Mouse (Mus musculus) cerebellum, postnatal 10 days (tissue): ENCODE data around the gene Cobl.
A peak's percentile ranks its signal among the peaks of the same experiment; 100 is the strongest.

Source experiments
- DNase-seq, 2 experiments: peaks; one replicate each; pipeline ENCODE4 v3.0.0; 2021; ENCODE audit warnings: mixed read lengths in 2 of 2

Gene Cobl

GRCm38 (mm10) chr11:12215582-12215981, 249.2 kb downstream of the Cobl start:
- DNase-seq = no peak

GRCm38 (mm10) chr11:12208574-12208973, 256.2 kb downstream of the Cobl start:
- no peak for DNase-seq

- DNase-seq = peak; percentile 38 to 48
Observed at GRCm38 (mm10) chr11:12205201-12206161, 259.3 kb downstream of the Cobl start.

GRCm38 (mm10) chr11:12199441-12199840, 265.3 kb downstream of the Cobl start:
- DNase-seq = peak; percentile 64 to 77

- DNase-seq = peak; percentile 66 to 75
Observed at GRCm38 (mm10) chr11:12198700-12199349, 265.9 kb downstream of the Cobl start.

- DNase-seq = no peak
Observed at GRCm38 (mm10) chr11:12198017-12198416, 266.7 kb downstream of the Cobl start.

- DNase-seq = no peak
Observed at GRCm38 (mm10) chr11:12197542-12197941, 267.2 kb downstream of the Cobl start.

GRCm38 (mm10) chr11:12195390-12195789, 269.4 kb downstream of the Cobl start:
- peak in 1 of 2 experiments; percentile 12 for DNase-seq

- no peak for DNase-seq
Observed at GRCm38 (mm10) chr11:12193369-12193768, 271.4 kb downstream of the Cobl start.

GRCm38 (mm10) chr11:12191386-12191785, 273.4 kb downstream of the Cobl start:
- DNase-seq = peak; percentile 43 to 46

- no peak for DNase-seq
Observed at GRCm38 (mm10) chr11:12190417-12190816, 274.3 kb downstream of the Cobl start.
